Mouse (Mus musculus): ENCODE measurements around the gene Unc13a.

Unc13a gene

GRCm38 (mm10) chr8:71666855-71667254 lies 4.7 kb downstream of the Unc13a start:
- DNase-seq (ENCODE audit: low spot score in 2 of 2), result no peak

GRCm38 (mm10) chr8:71665331-71666130 lies 6.0 kb downstream of the Unc13a start:
- DNase-seq (ENCODE audit: low spot score in 2 of 2), result peak in 1 of 2 experiments; percentile 54

GRCm38 (mm10) chr8:71660325-71661120 lies 11.0 kb downstream of the Unc13a start:
- peak; percentile 60 to 81 for DNase-seq (ENCODE audit: low spot score in 2 of 2)

GRCm38 (mm10) chr8:71659751-71660150 lies 11.8 kb downstream of the Unc13a start:
- DNase-seq (ENCODE audit: low spot score in 2 of 2), result no peak

- no peak for DNase-seq (ENCODE audit: low spot score in 2 of 2)
Observed at GRCm38 (mm10) chr8:71658515-71659049, 13.0 kb downstream of the Unc13a start.

- DNase-seq (ENCODE audit: low spot score in 2 of 2), result no peak
Observed at GRCm38 (mm10) chr8:71657816-71658215, 13.7 kb downstream of the Unc13a start.

DNA sequence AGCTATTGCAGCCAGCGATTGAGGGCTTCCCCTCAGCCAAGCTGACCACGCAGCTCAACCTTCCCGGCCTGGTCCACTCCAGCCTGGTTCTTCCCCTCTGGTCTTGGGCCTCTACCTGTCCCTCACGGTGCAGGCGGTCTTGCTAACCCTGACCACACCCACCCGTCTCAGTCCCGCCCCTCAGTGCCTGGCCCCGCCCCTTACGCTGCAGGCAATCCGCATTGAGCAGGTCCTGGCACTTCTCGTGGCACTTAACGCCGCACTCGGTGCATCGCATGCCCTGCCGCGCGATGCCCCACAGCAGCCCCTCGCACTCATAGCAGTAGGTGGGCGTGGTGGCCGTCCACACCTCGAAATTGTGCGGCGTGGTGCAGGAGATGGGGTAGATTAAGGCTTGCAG lies 17.0 kb downstream of the Unc13a start:
- no peak for DNase-seq (ENCODE audit: low spot score in 2 of 2)

DNA sequence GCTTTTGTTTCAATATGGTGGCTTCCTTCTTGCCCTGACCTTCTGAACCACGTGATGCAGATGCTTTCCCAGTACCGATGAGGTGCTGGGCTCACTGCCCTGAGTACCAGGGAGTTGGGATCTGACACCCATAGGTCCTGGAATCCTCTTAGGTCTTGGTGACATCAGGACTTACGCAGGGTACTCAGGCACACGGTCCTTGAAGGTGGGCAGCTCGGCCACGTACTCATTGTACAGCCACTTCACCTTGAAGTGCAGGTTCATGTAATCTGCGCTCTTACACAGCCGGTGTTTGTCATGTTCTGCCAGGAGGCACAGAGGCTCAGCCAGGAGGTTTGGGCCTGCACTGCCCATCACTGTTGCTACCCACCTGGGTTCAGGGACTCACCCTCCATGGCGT lies 26.0 kb downstream of the Unc13a start:
- DNase-seq (ENCODE audit: low spot score in 2 of 2), result no peak

DNA sequence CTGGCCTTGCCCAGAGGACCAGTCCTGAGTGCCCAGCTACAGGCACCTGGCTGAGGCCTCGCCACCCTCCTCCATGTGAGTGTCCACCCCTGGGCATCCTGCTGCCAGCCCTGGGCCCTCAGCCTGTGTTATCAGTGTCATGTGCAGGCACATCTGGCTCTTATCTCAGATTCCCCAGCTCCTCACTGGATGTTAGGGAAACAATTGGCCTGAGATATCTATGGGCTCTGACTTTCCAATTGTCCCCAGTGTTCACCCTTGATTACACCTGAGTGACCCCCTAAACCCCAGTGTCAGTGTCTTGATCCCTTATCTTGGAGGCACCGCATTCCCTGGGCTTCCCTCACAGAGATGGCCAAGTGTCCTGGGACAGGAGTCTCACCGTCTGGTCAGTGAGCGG lies 32.2 kb downstream of the Unc13a start:
- no peak for DNase-seq (ENCODE audit: low spot score in 2 of 2)

DNA sequence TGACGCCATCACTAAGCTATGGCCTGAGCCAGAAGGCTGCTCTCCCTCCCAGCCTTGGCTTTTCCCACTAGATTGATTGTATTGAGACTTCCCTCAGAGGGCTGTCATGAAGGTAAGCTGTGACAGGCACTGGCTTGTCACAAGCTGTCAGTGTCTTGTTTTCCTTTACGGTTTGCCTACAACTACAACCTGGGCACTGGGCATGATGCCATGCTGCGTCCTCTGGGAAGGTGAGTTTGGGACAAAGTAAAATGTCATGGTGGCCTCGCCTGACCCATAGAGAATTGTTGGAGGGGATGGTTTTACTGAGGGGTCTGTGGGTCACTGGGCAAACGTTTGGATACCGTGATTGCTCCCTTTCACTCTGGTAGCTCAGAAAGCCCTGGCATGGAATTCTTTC lies 33.2 kb downstream of the Unc13a start:
- DNase-seq (ENCODE audit: low spot score in 2 of 2), result no peak

DNA sequence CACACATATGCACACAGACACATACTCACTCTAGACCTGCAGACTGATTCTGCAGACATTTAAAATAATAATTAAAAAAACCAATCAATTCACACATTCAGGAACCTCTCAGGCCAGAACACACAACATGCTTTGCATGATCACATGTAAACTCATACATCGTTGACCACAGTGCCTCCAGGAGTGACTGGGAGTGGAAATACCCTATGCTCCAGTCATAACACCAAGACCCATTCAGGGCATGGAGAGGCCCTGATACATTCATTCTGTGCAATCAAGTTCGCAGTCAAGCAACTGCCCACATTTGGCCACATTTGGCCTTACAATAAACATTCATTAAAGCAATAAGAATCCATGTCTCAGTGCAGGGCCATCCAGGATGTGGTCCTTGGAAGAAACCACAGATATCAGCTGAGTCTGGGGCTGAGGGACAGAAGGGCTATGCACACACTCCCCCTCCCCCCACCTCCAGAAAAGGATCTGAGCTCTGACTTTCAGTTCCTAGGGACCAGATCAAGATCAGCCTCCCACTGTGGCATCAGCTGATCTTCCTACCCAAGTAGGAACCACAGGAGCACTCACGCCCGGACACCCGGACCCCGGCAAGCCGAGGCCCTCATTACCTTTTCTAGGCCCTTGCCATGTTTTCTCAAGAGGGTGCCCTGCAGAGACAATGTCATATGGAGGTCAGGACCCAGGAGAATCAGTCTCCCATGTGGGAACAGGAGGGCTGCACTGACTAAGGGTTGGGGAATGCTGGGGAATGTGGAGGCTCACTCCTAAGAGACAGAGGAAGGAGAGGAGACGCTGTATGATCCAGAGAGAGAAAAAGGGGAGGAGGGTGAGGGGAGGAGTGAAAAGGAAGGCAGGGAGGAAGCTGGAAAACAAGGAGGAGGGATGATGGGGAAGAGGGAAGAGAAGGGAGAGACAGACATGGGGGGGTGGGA lies 34.1 kb downstream of the Unc13a start:
- no peak for DNase-seq (ENCODE audit: low spot score in 2 of 2)

GRCm38 (mm10) chr8:71633981-71634667 lies 37.4 kb downstream of the Unc13a start:
- DNase-seq (ENCODE audit: low spot score in 2 of 2), result no peak

DNA sequence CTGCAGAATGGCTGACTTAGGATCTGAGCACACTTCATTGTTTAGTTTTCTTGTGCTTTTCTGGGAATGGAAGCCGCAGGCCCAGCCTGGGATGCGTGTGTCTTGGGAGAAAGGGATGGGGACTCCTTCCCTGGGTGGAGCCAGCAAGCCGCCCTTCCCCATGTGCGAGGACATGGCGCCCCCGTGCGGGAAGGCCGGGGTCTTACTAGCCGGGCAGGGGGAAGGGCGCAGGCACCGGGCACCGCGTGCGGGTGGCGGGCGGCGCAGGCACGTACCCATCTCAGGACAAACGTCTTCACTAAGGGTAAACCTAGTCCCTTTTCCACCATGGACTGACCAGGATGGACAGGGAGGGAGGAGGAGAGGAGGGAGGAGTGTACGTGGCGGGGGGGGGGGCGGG lies 38.4 kb downstream of the Unc13a start:
- DNase-seq (ENCODE audit: low spot score in 2 of 2), result no peak

- DNase-seq (ENCODE audit: low spot score in 2 of 2), result no peak
Observed at GRCm38 (mm10) chr8:71631897-71632296, 39.7 kb downstream of the Unc13a start.

DNA sequence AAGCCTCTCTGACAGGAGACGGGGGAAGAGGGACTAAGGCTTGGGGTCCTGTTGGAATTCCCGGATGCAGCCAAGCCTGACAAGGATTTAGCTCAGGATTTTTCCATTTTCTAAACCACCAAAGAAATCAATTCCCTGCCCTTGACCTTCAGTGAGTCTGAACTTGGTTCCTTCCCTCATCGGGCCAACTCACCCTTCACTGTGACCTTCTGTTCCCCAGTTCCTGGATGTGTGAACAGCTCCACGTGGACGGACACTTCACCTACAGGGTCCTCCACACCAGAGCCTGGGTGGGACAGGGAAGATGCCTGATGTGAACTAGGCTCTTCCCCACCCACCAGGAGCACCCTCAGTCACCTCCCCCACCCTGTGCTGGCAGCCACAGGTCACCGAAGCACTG lies 40.8 kb downstream of the Unc13a start:
- DNase-seq (ENCODE audit: low spot score in 2 of 2), result no peak

DNA sequence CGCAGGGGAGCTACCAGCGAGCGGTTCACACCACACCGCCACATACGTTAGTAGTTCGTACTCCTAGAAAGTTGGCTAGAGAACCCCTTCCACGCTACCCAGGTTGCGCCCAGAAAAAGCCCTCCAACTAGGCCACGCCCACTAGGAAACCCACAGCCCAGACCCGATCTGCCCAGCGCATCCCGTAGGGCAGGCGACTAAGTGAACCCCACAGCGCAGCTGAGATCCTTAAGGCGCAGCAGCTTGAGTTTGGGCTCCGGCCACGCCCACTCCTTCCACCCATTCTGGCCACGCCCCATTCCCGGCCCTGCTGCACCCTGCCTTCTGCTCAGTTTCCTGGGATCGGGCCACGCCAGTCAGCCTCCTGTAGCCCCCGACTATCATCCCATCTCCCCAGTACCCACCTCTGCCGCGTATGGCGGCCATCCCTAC lies 41.8 kb downstream of the Unc13a start:
- no peak for DNase-seq (ENCODE audit: low spot score in 2 of 2)

GRCm38 (mm10) chr8:71629096-71629697 lies 42.4 kb downstream of the Unc13a start:
- DNase-seq (ENCODE audit: low spot score in 2 of 2), result peak; percentile 87 to 90

- DNase-seq (ENCODE audit: low spot score in 2 of 2), result no peak
Observed at GRCm38 (mm10) chr8:71628396-71629095, 43.0 kb downstream of the Unc13a start.

- DNase-seq (ENCODE audit: low spot score in 2 of 2), result no peak
Observed at GRCm38 (mm10) chr8:71627265-71628099, 44.1 kb downstream of the Unc13a start.
